Mouse (Mus musculus): ENCODE data around the gene Elovl7.

The Elovl7 gene

DNA sequence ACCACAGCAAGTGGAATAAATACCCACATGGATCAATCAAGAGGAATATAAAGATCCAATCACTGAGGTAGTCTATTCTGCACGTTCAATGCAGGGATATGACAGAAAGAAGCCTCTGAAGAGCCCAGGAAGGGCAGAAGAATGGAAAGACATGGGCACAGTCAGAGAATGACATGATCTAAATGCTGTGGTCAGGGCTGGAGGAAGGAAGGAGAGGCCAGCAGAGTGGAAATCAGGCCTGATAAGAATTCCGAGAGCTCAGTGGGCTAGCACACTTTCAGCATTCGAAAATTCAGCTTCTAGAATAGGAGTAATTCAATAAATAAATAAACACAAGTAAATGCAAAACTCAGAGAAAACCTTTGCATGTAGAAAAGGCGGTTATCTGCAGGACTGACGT lies 27.5 kb downstream of the Elovl7 start:
- no peak for DNase-seq (ENCODE audit: low spot score)

GRCm38 (mm10) chr13:108245086-108245697 lies 31.0 kb downstream of the Elovl7 start:
- no peak for DNase-seq (ENCODE audit: low spot score)

DNA sequence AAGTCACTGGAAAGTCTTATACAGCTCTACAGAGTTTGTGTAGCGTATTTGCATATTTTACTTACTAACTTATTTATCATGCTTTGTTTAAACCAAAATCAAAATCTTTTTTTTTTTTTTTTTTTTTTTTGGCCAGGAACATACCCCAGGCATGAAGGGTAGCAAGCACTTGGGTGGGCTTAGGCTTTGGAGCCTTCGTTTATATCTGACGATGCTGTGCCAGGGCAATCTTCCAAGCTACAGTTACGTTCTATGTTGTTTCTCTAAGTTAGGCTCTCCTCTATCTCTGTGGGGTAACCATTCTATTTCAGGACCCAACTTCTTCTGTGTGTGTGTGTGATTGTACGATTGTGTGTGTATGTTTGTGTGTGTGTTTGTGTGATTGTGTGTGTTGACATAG lies 36.9 kb downstream of the Elovl7 start:
- no peak for DNase-seq (ENCODE audit: low spot score)

GRCm38 (mm10) chr13:108253977-108254376 lies 39.8 kb downstream of the Elovl7 start:
- DNase-seq (ENCODE audit: low spot score), result no peak

DNA sequence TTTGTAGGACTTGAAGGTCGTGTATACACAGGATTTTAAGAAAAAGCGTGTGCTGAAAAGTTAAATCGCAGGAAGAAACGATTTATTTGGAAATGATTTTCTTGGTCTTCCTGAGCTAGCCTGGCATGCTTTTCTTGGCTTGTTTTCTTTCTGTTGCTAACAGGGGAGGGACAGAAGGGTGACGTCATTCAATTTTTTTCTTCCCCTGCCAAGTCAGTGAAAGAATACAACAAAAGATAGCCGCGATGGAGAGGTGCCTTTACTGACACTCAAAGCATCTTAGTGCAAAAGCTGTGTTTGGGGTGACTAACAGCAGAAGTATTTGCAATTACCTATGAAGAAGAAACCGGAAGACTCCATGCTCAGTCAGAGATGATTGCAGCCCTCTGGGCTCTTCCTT lies 48.8 kb downstream of the Elovl7 start:
- DNase-seq (ENCODE audit: low spot score), result no peak

DNA sequence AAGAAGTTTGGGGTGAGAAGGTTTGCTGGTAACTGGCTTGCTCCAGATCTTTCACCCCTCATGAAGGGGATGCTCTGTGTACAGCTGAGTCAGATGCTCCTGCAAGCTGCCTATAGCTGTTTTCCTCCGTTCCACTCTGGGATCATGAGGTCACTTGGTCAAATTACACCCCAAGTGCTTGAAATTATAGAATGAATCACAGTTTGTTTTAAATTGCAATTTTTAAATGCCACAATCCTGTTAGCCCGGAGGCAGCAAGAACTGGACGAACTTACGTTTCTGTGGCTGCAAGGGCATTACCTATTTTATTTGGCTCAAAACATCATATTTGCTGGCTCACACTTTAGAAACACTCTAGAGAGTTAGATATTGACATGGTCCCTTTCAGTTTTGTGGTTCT lies 51.2 kb downstream of the Elovl7 start:
- no peak for DNase-seq (ENCODE audit: low spot score)

GRCm38 (mm10) chr13:108267841-108268634 lies 53.8 kb downstream of the Elovl7 start:
- DNase-seq (ENCODE audit: low spot score), result no peak

- DNase-seq (ENCODE audit: low spot score), result no peak
Observed at GRCm38 (mm10) chr13:108271458-108272148, 57.4 kb downstream of the Elovl7 start.

DNA sequence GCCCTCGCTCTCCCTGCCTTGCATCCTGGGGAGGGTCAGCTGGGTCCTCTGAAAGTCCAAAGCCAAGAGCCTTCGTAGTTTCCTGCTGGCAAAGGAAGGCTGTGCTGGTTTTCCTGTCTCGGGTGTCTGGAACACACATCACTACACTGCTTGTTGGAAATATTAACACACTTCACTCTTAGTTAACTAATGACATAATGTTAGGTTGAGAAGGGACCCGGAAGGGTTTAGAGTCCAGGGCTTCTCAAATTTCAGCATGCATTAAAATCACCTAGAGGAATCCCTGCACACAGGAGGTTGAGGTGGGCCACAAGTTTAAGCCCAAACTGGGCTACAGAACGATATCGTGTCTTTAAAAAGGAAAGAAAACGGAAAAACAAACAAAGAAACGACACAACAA lies 58.1 kb downstream of the Elovl7 start:
- no peak for DNase-seq (ENCODE audit: low spot score)

- no peak for DNase-seq (ENCODE audit: low spot score)
Observed at GRCm38 (mm10) chr13:108273034-108273433, 58.8 kb downstream of the Elovl7 start.

DNA sequence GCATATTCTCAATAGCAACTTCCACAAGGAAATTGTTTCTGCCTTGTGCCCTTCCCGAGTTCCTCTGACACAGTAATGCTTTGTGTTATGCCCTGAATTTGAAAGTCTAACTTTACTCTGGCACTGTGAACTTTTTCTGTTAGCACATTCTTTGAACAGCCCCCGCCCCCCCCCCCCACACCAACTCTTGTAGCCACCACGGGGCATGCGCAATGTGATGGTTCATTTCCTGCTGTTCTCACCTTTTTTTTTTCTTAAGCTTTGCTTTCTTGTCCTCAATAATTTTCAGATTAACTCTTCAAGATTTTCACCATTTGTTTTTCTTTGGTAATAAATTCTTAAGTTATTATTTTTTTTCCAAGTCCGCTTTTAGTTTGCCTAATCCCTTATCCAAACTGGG lies 59.3 kb downstream of the Elovl7 start:
- DNase-seq (ENCODE audit: low spot score), result no peak

- DNase-seq (ENCODE audit: low spot score), result no peak
Observed at GRCm38 (mm10) chr13:108276561-108276960, 62.4 kb downstream of the Elovl7 start.

DNA sequence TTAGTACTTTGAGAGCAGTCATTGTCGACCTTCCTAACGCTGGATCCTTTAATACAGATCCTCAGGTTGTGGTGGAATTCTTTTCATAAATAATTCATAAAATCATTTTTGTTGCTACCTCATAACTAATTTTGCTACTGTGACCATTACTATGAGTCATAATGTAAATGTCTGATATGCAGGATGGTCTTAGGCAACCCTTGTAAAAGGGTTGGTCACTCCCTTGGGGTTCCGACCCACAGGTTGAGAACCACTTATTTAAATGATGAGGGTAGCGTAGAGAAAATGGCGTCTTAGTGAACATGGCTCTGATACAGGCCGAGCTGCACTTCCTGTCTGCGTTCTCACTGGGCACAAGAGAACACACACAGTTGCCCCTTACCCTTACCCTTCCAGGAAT lies 63.1 kb downstream of the Elovl7 start:
- DNase-seq (ENCODE audit: low spot score), result no peak

GRCm38 (mm10) chr13:108278592-108278991 lies 64.4 kb downstream of the Elovl7 start:
- no peak for DNase-seq (ENCODE audit: low spot score)

DNA sequence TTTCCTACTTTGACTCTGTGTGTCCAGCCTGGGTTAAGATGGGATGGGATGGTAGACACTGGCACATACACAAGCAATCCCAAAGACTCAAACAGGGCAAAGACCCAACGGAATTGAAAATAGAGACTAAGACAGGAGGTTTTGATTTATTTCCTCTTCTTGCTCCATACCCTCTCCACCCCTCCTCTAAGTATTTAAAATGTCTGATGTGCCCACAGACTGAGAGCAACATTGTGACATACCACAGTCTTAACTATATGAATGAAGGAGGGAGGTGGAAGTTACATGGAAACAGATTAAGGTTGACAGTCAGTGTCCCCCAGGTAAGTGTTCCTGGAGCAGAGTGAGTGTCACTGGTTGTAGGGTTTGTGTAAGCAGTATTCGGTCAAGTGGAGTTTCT lies 70.1 kb downstream of the Elovl7 start:
- DNase-seq (ENCODE audit: low spot score), result no peak

DNA sequence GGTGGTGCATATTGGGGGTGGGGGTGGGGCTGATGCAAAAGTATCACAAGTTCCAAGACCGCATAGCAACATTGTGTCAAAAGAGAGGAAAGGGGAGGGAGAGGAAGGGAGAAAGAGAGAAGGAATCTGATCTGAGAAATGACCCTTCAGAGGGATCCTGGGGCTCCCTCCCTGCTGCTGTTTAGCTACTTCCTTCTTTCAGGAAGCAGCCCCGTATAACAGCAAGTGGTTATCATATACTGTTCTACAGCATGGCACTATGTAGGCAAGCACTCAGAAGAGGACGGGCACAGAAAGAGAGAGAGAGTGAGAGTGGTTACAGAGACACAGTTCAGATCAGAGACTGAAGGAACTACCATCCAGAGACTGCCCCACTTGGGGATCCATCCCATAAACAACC lies 73.7 kb downstream of the Elovl7 start:
- no peak for DNase-seq (ENCODE audit: low spot score)

GRCm38 (mm10) chr13:108289436-108289835 lies 75.2 kb downstream of the Elovl7 start:
- DNase-seq (ENCODE audit: low spot score), result no peak

DNA sequence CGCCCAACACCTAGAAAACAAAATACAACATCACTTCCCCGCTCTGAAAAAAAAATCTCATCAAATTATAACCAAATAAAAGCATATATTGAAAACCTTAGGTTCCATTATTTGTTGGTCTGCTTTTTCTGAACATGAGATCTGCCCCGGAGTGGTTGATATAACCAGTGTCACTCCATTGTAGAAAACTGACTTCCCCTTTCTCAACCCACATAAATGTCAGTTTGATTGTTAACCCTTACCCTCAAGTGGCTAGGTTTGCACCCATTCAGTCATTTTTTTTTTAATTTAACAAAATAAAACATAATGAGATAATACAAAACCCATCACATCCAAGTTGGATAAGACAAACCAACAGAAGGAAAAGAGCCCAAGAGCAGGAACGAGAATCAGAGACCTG lies 76.1 kb downstream of the Elovl7 start:
- no peak for DNase-seq (ENCODE audit: low spot score)

DNA sequence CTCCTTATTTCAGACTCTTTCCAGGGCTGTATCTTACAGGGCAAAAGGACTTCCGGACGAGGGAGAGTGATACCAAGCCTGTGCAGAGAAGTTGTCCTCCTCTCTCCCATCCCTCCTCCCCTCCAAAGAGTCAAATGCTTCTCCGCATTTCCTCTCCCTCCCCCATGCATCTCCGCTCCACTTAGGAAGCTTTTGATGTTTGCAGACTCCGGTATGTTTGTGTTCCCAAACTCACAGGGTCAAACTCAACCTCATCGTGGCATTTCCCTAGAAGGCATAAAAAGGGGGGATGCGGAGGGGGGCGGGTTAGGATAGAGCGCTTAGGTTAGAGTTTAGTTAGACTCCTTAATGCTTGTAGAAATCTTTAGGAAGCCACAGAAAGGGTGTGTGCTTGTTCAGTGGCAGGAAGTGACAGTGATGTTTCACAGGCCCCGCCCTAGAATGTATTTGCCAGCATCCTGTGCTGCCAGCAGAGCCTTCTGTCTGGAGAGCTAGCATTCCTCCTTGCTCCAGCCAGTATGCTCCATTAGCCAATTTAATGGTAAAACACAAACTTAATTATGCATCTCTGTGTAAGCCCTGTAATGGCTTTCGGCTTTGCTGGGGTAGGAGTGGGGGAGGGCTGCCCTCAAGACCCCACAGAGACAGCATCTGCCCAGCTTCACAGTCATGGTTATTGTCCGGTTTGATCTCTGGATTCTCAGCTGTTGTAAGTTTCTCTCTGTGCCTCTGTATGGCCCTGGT lies 83.3 kb downstream of the Elovl7 start:
- DNase-seq (ENCODE audit: low spot score), result no peak

DNA sequence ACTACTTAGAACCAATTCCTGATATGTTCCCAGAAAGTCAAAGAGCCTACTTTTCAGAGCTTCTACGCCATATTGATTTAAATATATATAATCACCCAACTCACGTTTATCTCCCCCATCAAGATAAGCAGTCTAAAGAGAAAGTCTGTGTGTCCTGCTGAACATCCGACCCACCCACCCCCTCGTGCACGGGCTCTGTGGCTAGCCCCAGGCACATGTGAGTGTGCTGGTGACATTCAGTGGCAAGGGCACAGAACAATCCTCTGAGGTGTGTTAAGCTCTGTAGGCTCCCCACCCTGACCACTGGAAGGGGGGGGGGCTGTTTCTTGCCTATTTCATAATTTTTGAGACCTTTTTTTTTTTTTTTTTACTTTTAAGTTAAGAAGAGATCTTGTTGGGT lies 84.0 kb downstream of the Elovl7 start:
- DNase-seq (ENCODE audit: low spot score), result no peak

DNA sequence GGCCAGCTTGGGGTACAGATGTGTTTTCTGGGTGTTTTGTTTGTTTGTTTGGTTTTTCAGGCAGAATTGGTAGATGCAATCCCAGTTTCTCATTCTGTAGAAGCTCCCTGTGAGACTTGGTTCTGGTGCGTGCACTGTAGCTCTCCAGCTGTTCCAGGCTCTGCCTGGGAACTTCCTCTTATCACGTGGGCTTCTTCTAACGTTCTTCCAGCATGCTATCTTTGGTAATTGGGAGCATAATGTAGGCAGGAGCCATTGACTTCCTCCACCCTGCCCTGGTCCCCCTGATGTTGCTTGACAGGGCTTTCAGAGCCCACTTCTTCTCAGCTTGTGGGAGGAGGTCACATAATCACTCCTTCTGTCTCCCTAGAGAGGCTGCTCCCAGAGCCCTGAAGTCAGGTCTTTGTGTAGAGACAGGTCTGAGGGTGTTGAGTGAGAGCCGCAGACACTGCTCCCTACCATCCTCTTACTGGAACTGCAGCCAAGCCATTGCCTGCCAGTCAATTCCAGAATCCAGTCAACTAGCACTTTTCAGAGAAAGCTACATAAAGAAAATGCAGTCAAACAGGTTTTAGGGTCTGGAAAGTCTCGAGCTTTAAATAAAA lies 86.2 kb downstream of the Elovl7 start:
- DNase-seq (ENCODE audit: low spot score), result no peak

- DNase-seq (ENCODE audit: low spot score), result no peak
Observed at GRCm38 (mm10) chr13:108301411-108301810, 87.2 kb downstream of the Elovl7 start.

All from testis, postnatal 14 days (tissue).